Mouse (Mus musculus) stomach, embryonic 16.5 days (tissue): ENCODE data around the gene Olfr1415. TPM values are rescaled to one million over a fixed set of nuclear protein-coding genes. Genes with fewer than 3 reads are reported as not detected.
A peak's percentile ranks its signal among the peaks of the same experiment; 100 is the strongest.

ENCODE experiments used
- ATAC-seq: fragments of 200-750 bp; cut with Nextera tagmentation; 2 replicates; pipeline ENCODE4 v1.8.0; 2017; ENCODE audit warnings: moderate number of reproducible peaks, moderate TSS enrichment; ENCODE audit not compliant: insufficient read depth, low FRiP score
- H3K27ac ChIP-seq: fragments of 300-500 bp; sonication (generic); 2 replicates; pipeline ENCODE4 v1.5.1; 2014; ENCODE audit warnings: low read length
- H3K27me3 ChIP-seq: fragments of 300-500 bp; sonication (generic); 2 replicates; pipeline ENCODE4 v1.6.1; 2014; ENCODE audit warnings: low read length, control low read depth, mixed read lengths; ENCODE audit not compliant: control insufficient read depth, insufficient read depth
- H3K36me3 ChIP-seq: fragments of 300-500 bp; sonication (generic); 2 replicates; pipeline ENCODE4 v1.6.1; 2014; ENCODE audit warnings: low read length; ENCODE audit not compliant: control insufficient read depth, insufficient read depth
- H3K4me1 ChIP-seq: fragments of 300-500 bp; sonication (generic); 2 replicates; pipeline ENCODE4 v1.6.1; 2014; ENCODE audit warnings: low read length, control low read depth, mixed read lengths; ENCODE audit not compliant: control insufficient read depth, insufficient read depth
- H3K4me2 ChIP-seq: fragments of 300-500 bp; sonication (generic); 2 replicates; pipeline ENCODE4 v1.6.1; 2014; ENCODE audit warnings: low read depth, low read length, mixed read lengths
- H3K4me3 ChIP-seq: fragments of 300-500 bp; sonication (generic); replicated peaks from 2 replicates; pipeline ENCODE4 v1.5.1; 2014; ENCODE audit warnings: mild to moderate bottlenecking, low read length
- H3K9ac ChIP-seq: fragments of 300-500 bp; sonication (generic); 2 replicates; pipeline ENCODE4 v1.6.1; 2014; ENCODE audit warnings: low read length
- H3K9me3 ChIP-seq: fragments of 300-500 bp; sonication (generic); replicated peaks from 2 replicates; pipeline ENCODE4 v1.6.1; 2016; ENCODE audit warnings: low read length, control low read depth; ENCODE audit not compliant: control insufficient read depth
- WGBS: fragments of 180-500 bp; shearing (Covaris S2); extraction: QIAGEN DNeasy Blood & Tissue Kit; methylation state at CpG from one replicate; pipeline ENCODE4 v1.1.7; 2014; 5-methylcytosine and 5-hydroxymethylcytosine counted together
- polyA plus RNA-seq: library from polyadenylated mRNA; unstranded; fragments of >200 nt; fragmentation: Nextera tagmentation; extraction: Ambion mirVana; gene quantifications from 2 replicates; pipeline ENCODE4 v1.2.1, GENCODE M21; 2015

Olfr1415 gene
- polyA plus RNA-seq, 1 experiment from 2014 or later = not detected

DNA sequence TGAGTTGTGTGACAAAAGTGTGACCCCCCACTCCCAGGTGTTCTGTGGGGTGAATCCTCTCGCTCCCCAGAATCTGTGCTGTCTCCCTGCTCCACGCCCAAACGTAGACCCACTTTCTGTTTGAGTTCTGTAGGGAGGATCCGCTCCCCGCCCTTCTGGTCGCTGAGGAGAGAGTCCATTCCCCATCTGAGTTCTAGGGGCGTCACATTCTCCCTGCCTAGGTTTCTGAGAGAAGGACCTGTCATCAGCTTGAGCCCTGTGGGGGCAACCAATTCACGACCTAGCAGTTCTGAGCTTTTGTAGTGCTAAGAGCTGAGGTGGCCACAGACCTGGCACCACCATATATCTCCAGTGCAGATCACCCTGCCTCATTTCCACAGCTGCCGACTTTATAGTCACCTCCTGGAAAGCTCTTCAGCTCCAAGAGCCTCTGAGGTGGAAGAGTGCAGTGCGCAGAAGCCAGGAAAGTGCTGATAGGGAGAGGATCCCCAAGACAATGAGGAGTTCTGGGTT is 21.8 kb downstream of the Olfr1415 start:
- H3K27ac ChIP-seq = peak overlapping the region; percentile 79
- 3% methylated on average over 10 of the region's 10 CpGs for WGBS
- ATAC-seq = peak; percentile 37

DNA sequence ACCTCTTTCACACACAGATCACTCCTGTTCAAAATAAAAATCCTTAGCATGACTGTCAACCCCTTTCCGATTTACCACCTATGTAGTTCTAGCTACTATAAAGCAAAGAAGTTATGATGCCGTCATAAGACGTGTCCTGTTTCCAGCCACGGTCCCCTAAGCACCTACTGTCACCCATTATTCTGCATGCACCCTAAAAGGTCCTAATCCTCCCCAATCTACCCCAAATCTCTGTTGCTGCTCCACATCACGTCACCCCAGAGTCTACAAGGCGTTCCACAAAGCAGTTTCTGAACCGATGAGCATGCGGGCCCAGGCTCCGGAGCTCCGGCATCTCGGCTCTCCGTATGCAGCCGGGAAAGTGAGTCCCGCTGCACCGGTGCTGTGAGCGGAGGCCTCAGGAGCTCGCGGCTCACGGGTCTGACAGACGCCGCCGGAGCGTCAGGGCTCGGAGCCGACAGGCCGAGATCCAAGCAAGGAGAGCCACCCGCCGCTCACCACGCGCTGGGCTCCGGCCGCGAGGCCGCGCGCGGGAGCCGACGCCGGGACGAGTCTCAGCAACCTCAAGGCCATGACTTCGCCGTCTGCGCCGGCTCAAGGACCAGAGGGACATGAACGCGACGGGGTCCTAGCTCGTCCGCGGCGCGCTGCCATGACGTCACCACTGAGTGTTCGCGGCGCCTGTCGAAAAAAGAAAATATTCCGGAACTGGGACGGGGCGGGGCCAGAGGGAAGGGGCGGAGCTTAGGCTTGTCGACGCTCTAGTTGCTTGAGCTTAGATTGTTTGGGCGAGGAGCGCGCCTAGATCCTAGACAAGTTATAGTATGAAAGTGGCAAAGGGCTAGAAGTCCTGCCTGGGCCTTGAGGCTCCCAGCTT is 22.5 kb downstream of the Olfr1415 start, which contains the start of gene Ndufa10:
Ndufa10 (minus strand) TSS at position 696 of the 877 bp plus-strand sequence.
- Histone ChIP-seq H3K4me1 (peaks cover 3% of the 10 kb centered on the region; the same call in 1 of the 2 replicates), H3K27me3 (no peaks in the 10 kb centered on the region; the same call in 1 of the 2 replicates), H3K4me3 (peak within 1 kb of the TSS; percentile 65), H3K36me3 (no peaks in the 10 kb centered on the region), H3K4me2 (peak within 1 kb of the TSS; percentile 96), H3K27ac (peak within 1 kb of the TSS; percentile 79), H3K9ac (peak within 1 kb of the TSS; percentile 98), H3K9me3 (no peaks in the 10 kb centered on the region)
- WGBS = 1% methylated on average over 67 of the region's 67 CpGs
- ATAC-seq = peak; percentile 93

More for the DNA sequence above, 21.8 kb downstream of the Olfr1415 start:
- Histone ChIP-seq H3K36me3 (no peaks in the 10 kb centered on the region), H3K4me2 (peak overlapping the region; percentile 96), H3K9ac (peak overlapping the region; percentile 98), H3K4me3 (peak overlapping the region; percentile 65), H3K27me3 (no peaks in the 10 kb centered on the region; the same call in 1 of the 2 replicates), H3K4me1 (peaks cover 3% of the 10 kb centered on the region; the same call in 1 of the 2 replicates), H3K9me3 (no peaks in the 10 kb centered on the region)

DNA sequence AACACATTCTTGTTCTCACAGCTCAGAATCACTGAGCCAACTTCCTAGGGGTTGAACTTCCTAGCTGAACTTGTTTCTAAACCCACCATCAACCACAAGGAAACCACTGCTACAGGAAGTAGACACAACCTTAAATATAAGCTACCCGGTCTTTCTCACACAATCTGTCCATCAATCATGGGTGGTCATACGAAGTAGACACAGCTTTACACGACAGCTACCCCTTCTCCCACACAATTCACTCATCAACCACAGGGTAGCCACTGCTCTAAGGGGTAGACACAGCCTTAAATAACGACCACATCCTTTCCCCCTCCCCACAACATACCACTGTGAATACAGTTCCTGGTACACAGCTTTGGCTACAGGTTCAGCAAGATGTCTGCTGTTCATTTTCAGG is 27.0 kb downstream of the Olfr1415 start:
- H3K36me3 ChIP-seq = peaks cover 9% of the 10 kb centered on the region; the same call in 1 of the 2 replicates
- no peak overlapping the region for H3K9ac ChIP-seq

DNA sequence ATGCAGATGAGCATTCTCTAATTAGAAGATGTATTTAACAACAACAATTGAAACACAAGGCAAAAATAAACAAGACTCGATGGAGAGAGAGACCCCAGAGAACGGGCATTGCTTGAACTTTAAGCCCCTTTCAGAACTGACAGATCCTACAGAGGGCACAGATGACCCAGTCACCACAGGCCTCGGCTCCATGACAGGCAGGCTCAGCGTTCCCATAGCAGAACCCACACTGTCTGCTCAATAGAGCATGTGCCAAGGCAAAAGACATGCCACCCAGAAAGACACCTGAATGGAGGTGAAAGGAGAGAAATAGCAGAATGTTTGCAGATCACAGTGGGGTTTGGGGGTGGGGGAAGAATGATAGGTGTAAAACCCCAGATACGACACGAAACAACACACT is 37.5 kb downstream of the Olfr1415 start:
- 89% methylated on average over 6 of the region's 6 CpGs for WGBS
- no peaks in the 10 kb centered on the region for H3K4me1 ChIP-seq
- H3K4me3 ChIP-seq = no peak overlapping the region
- H3K9me3 ChIP-seq = 0 out of 2 replicates have a peak, but pooled peaks cover 3% of the 10 kb centered on the region
- peaks cover 7% of the 10 kb centered on the region for H3K36me3 ChIP-seq
- H3K9ac ChIP-seq = no peak overlapping the region
- H3K27me3 ChIP-seq = no peaks in the 10 kb centered on the region
- no peak for ATAC-seq
- no peak overlapping the region for H3K4me2 ChIP-seq
- no peak overlapping the region for H3K27ac ChIP-seq

More for the DNA sequence above, 27.0 kb downstream of the Olfr1415 start:
- Histone ChIP-seq H3K4me3 (no peak overlapping the region), H3K4me2 (no peak overlapping the region), H3K4me1 (peaks cover 3% of the 10 kb centered on the region; the same call in 1 of the 2 replicates), H3K27ac (no peak overlapping the region), H3K9me3 (no peaks in the 10 kb centered on the region), H3K27me3 (no peaks in the 10 kb centered on the region)
- no peak for ATAC-seq
- 75% methylated on average over 4 of the region's 4 CpGs for WGBS

DNA sequence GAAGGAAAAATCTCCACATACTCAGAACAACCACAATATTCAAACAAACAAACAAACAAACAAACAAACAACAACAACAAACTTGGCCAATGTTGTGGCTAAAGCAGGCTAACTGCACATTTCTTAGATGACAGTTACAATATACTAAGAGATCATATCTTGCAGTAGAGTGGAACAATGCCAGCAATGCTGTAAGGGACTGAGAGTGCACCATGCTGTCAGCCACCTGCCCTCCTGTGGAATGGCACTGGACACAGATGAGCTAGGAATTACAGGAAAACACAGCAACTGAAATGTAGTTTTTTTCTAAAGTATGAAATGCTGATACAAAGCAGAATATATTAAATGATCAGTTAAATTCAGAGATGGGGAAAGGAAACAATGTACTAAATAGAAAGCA is 38.1 kb downstream of the Olfr1415 start:
- Histone ChIP-seq H3K4me3 (no peak overlapping the region), H3K27me3 (no peaks in the 10 kb centered on the region), H3K9me3 (0 out of 2 replicates have a peak, but pooled peaks cover 3% of the 10 kb centered on the region), H3K9ac (no peak overlapping the region), H3K36me3 (peaks cover 7% of the 10 kb centered on the region), H3K4me1 (no peaks in the 10 kb centered on the region), H3K4me2 (no peak overlapping the region), H3K27ac (no peak overlapping the region)
- ATAC-seq = no peak

DNA sequence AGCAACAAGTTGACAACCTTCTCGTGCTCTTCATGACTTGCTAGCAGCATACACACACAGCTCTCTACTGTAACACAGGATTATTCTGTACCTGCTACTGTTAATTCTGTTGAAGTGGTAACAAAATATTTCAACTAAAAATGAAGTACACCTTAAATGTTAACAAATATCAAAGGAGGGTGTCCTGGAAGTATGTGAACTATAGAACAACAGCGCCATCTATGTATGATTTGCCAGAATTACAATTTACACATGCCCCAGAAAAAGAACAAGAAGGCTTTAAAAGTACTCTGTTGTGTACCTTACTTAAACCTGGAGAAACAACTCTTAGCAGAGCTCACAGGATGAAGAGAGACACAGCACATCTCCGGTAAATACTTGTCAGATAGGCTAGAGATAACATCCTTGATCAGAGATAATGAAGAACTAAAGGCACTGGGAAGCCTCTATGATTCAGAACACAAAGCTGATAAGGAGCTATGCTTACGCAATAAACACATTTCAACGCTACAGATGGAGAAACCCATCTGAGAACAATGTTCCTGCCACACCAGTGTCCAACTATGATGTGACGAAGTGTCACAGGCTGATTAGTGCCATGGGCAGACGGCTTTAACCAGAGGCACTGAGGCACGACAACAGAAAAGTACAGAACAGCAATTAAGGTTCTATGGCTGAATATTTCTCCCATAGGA is 42.0 kb downstream of the Olfr1415 start:
- no peak for ATAC-seq

DNA sequence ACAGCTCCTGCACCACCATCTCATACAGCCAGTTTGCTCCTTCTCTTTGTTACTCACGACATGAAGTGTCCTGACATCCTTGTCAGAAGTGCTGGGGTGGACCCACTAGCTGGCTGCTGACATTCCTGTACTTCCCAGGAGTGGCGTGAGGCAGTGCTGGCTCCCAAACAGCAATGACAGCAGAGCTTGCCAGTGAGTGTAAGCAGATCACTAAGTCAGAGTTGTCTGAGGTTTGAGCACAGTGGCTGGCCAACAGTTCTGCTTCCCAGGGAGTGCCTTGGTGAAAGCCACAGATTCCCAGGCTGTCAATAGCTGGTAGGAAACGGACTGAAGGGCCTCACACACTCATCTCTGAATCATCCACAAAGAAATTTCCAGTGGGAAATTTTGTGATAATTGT is 47.6 kb downstream of the Olfr1415 start:
- Histone ChIP-seq H3K27me3 (no peaks in the 10 kb centered on the region), H3K36me3 (peaks cover 26% of the 10 kb centered on the region), H3K9me3 (no peaks in the 10 kb centered on the region), H3K27ac (no peak overlapping the region), H3K4me1 (no peaks in the 10 kb centered on the region), H3K9ac (no peak overlapping the region), H3K4me2 (no peak overlapping the region), H3K4me3 (no peak overlapping the region)
- WGBS = 77% methylated on average over 3 of the region's 3 CpGs
- ATAC-seq = no peak

More for the DNA sequence above, 42.0 kb downstream of the Olfr1415 start:
- H3K36me3 ChIP-seq = peaks cover 13% of the 10 kb centered on the region
- no peak overlapping the region for H3K4me2 ChIP-seq
- no peaks in the 10 kb centered on the region for H3K4me1 ChIP-seq
- H3K27ac ChIP-seq = no peak overlapping the region
- H3K9ac ChIP-seq = no peak overlapping the region
- no peaks in the 10 kb centered on the region for H3K27me3 ChIP-seq
- WGBS = 74% methylated on average over 8 of the region's 8 CpGs
- H3K4me3 ChIP-seq = no peak overlapping the region
- 0 out of 2 replicates have a peak, but pooled peaks cover 3% of the 10 kb centered on the region for H3K9me3 ChIP-seq

DNA sequence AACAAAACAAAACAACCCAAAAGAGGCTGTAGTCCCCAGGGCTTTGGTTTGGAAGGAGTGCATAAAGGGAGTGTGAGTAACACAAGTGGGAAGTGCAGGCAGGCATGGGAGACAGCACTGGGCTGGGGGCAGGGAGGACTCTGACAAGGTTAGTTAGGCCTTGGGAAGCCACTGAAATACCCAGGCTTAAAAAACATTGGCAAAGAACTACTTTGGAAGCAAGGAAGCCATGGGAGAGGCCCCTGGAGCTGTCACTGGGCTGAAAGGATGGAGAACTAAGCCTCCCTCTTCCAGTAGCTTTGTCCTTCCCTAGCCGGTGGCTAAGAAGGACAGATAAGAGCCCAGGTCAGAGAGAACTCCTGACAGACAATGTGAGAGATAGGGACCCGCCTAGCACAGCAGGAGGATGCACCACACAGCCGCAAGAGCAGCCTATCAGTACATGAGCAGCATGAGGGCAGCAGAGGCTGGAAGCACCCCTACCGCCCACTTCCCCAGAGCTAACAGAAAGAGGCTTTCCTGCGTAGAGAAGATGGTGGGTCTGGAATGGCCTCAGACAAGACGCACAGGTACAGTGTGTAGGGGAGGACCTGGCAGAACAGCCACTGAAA is 54.3 kb downstream of the Olfr1415 start:
- H3K27ac ChIP-seq = no peak overlapping the region
- no peak overlapping the region for H3K4me3 ChIP-seq
- no peak overlapping the region for H3K9ac ChIP-seq
- H3K36me3 ChIP-seq = peaks cover 25% of the 10 kb centered on the region
- H3K4me1 ChIP-seq = peaks cover 11% of the 10 kb centered on the region
- H3K9me3 ChIP-seq = no peaks in the 10 kb centered on the region
- H3K4me2 ChIP-seq = no peak overlapping the region
- no peaks in the 10 kb centered on the region for H3K27me3 ChIP-seq
- 78% methylated on average over 6 of the region's 6 CpGs for WGBS
- ATAC-seq = no peak
